Comparison of ENCODE assay signal across 7 mouse cellular contexts in genomic region chr17:74295026-74295970, GRCm38 (mm10). TPM values are rescaled to one million over a fixed set of nuclear protein-coding genes. Genes with fewer than 3 reads are reported as not detected.
DNase-seq lines count a peak whose midpoint lies in the region; ATAC-seq and TF ChIP-seq lines count a peak whose summit lies in the region.

TSS of gene Memo1 (minus strand) at chr17:74295521.

- TF ChIP-seq CTCF in intestine, postnatal 0 days (IDR thresholded peaks at IDR 0.05; ENCODE audit: low read depth) = no peak
- no peak for TF ChIP-seq CTCF in small intestine, adult 2 months (IDR thresholded peaks at IDR 0.05; ENCODE audit: extremely low read depth, insufficient read length, insufficient replicate concordance, low read depth, low read length)

- peak within 1 kb of the TSS; percentile 83 for H3K9ac ChIP-seq in intestine, postnatal 0 days (ENCODE audit: low read depth, low read length)
- peak within 1 kb of the TSS; percentile 94 for H3K9ac ChIP-seq in midbrain, embryonic 12.5 days (replicated peaks)

- no peaks in the 10 kb centered on the region for H3K27me3 ChIP-seq in intestine, postnatal 0 days (replicated peaks; ENCODE audit: control insufficient read depth, insufficient read depth, low read length)
- no peaks in the 10 kb centered on the region for H3K27me3 ChIP-seq in limb, embryonic 10.5 days (ENCODE audit: low read depth, poor library complexity, severe bottlenecking)
- no peaks in the 10 kb centered on the region for H3K27me3 ChIP-seq in midbrain, embryonic 12.5 days
- no peaks in the 10 kb centered on the region for H3K27me3 ChIP-seq in small intestine, adult 2 months (ENCODE audit: control insufficient read depth, insufficient read depth, low read length)

- no peaks in the 10 kb centered on the region for H3K9me3 ChIP-seq in intestine, postnatal 0 days (ENCODE audit: control insufficient read depth)
- H3K9me3 ChIP-seq in limb, embryonic 10.5 days (replicated peaks) = no peaks in the 10 kb centered on the region
- no peaks in the 10 kb centered on the region for H3K9me3 ChIP-seq in midbrain, embryonic 12.5 days

- peaks cover 12% of the 10 kb centered on the region; the same call in 1 of the 2 replicates for H3K36me3 ChIP-seq in intestine, postnatal 0 days (ENCODE audit: control insufficient read depth, insufficient read depth)
- H3K36me3 ChIP-seq in limb, embryonic 10.5 days = peaks cover 25% of the 10 kb centered on the region
- H3K36me3 ChIP-seq in midbrain, embryonic 12.5 days = 0 out of 2 replicates have a peak, but pooled peaks cover 4% of the 10 kb centered on the region
- peaks cover 7% of the 10 kb centered on the region for H3K36me3 ChIP-seq in small intestine, adult 2 months (ENCODE audit: control insufficient read depth, insufficient read depth, low read length)

- WGBS in intestine, postnatal 0 days = under 1% methylated on average over 55 of the region's 110 CpGs
- WGBS in limb, embryonic 10.5 days = under 1% methylated on average over 65 of the region's 110 CpGs
- 2% methylated on average over 62 of the region's 110 CpGs for whole genome bisulfite sequencing in midbrain, embryonic 12.5 days
- under 1% methylated on average over 74 of the region's 110 CpGs for WGBS in small intestine, adult 2 months

- peak; percentile 85 for ATAC-seq in intestine, postnatal 0 days
- peak; percentile 93 for ATAC-seq in midbrain, embryonic 12.5 days (ENCODE audit: low FRiP score, low read depth)

- peak within 1 kb of the TSS; percentile 94 for H3K4me2 ChIP-seq in intestine, postnatal 0 days (replicated peaks; ENCODE audit: low read depth)
- peak within 1 kb of the TSS; percentile 73 for H3K4me2 ChIP-seq in midbrain, embryonic 12.5 days (replicated peaks)

- peak; percentile 91 to 93 for DNase-seq in adrenal gland, adult (ENCODE audit: inconsistent age in 2 of 2, low spot score in 1 of 2)
- peak; percentile 87 for DNase-seq in embryo, embryonic 9.5 days (ENCODE audit: extremely low spot score)
- no peak for DNase-seq in gonadal fat pad, adult 2 months (ENCODE audit: low read depth)
- peak; percentile 86 for DNase-seq in limb, embryonic 10.5 days (ENCODE audit: low spot score)

- H3K27ac ChIP-seq in intestine, postnatal 0 days (ENCODE audit: low read depth, low read length) = peak within 1 kb of the TSS; percentile 88
- H3K27ac ChIP-seq in limb, embryonic 10.5 days = peak within 1 kb of the TSS; percentile 99
- peak within 1 kb of the TSS; percentile 96 for H3K27ac ChIP-seq in midbrain, embryonic 12.5 days (replicated peaks)
- peak within 1 kb of the TSS; percentile 84 for H3K27ac ChIP-seq in small intestine, adult 2 months (ENCODE audit: insufficient read depth, low read depth, low read length)

- peak within 1 kb of the TSS; percentile 91 for H3K4me3 ChIP-seq in intestine, postnatal 0 days (ENCODE audit: low read depth, low read length)
- H3K4me3 ChIP-seq in limb, embryonic 10.5 days = peak within 1 kb of the TSS; percentile 94
- H3K4me3 ChIP-seq in midbrain, embryonic 12.5 days = peak within 1 kb of the TSS; percentile 96
- H3K4me3 ChIP-seq in small intestine, adult 2 months (ENCODE audit: low read depth, low read length) = peak within 1 kb of the TSS; percentile 98

- peaks cover 4% of the 10 kb centered on the region; the same call in 1 of the 2 replicates for H3K4me1 ChIP-seq in intestine, postnatal 0 days (replicated peaks; ENCODE audit: control insufficient read depth, insufficient read depth, low read length)
- peaks cover 23% of the 10 kb centered on the region for H3K4me1 ChIP-seq in limb, embryonic 10.5 days
- peaks cover 18% of the 10 kb centered on the region for H3K4me1 ChIP-seq in midbrain, embryonic 12.5 days
- 0 out of 2 replicates have a peak, but pooled peaks cover 2% of the 10 kb centered on the region for H3K4me1 ChIP-seq in small intestine, adult 2 months (ENCODE audit: control insufficient read depth, insufficient read depth, insufficient read length, low read length)

- TF ChIP-seq POLR2A in small intestine, adult 2 months (IDR thresholded peaks at IDR 0.05; ENCODE audit: low read depth, low read length) = no peak; the same call in 1 of the 2 replicates

RNA-seq across cellular contexts. Expression of gene Memo1, which starts in this region (rescaled TPM):
- polyA plus RNA-seq in gonadal fat pad, adult 2 months (2012; rRNA removed) = 30.0 and 47.4 TPM in 2 replicates
- polyA plus RNA-seq in intestine, postnatal 0 days (2015; fragmentation: Nextera tagmentation; extraction: Ambion mirVana) = 40.7 and 42.6 TPM in 2 replicates
- polyA plus RNA-seq in limb, embryonic 10.5 days (2016; fragmentation: Nextera tagmentation; extraction: Ambion mirVana) = 94.8 and 96.7 TPM in 2 replicates
- polyA plus RNA-seq in midbrain, embryonic 12.5 days (2016; fragmentation: Nextera tagmentation; extraction: Ambion mirVana) = 71.1 and 72.1 TPM in 2 replicates
- 11.0 and 11.6 TPM in 2 replicates for polyA plus RNA-seq in small intestine, adult 2 months (2012; rRNA removed)
